9 mouse cellular contexts compared by ENCODE assay signal in genomic region chr5:48136571-48136970, GRCm38 (mm10).
DNase-seq lines count a peak whose midpoint lies in the region; ATAC-seq and TF ChIP-seq lines count a peak whose summit lies in the region.
"Had no signal": no experiment of that assay in that cellular context is flagged by ENCODE, and none has a peak within 500 bp of the region (broad histone marks: within the 10 kb centered on the region; RNA-seq: fewer than 3 reads in every experiment).

No protein-coding gene starts in this region.

- H3K27ac ChIP-seq in lung, embryonic 14.5 days (ENCODE audit: low read depth): no peak overlapping the region
- H3K27ac ChIP-seq: liver, embryonic 15.5 days had no signal

- ATAC-seq in lung, embryonic 14.5 days (ENCODE audit: insufficient read depth): no peak
- peak; percentile 95 for ATAC-seq in frontal cortex, adult (ENCODE audit: low TSS enrichment)

- TF ChIP-seq CTCF in lung, embryonic 14.5 days (IDR thresholded peaks at IDR 0.05; ENCODE audit: low read depth): peak; percentile 57

- H3K36me3 ChIP-seq in lung, embryonic 14.5 days (ENCODE audit: insufficient read depth): no peaks in the 10 kb centered on the region
- H3K36me3 ChIP-seq: liver, embryonic 15.5 days had no signal

- no peaks in the 10 kb centered on the region for H3K4me1 ChIP-seq in lung, embryonic 14.5 days (ENCODE audit: insufficient read depth)
- H3K4me1 ChIP-seq: liver, embryonic 15.5 days had no signal

- intact Hi-C loops in left cerebral cortex, postnatal 4 days (cut with DNase I): loop anchor here (10.0 kb wide), 2 partner anchors 1692 to 1782 kb away; no protein-coding TSS in a partner anchor

- H3K9me3 ChIP-seq in lung, embryonic 14.5 days (ENCODE audit: low read depth, low read length): no peaks in the 10 kb centered on the region
- H3K9me3 ChIP-seq: liver, embryonic 15.5 days had no signal

- WGBS in lung, embryonic 14.5 days: 19% methylated on average over 3 of the region's 3 CpGs

- peak; percentile 43 to 55 for DNase-seq in cerebellum, postnatal 14 days
- DNase-seq in cerebellum, adult 9-11 months: no peak
- DNase-seq in lung, embryonic 14.5 days: peak; percentile 77
- no peak for DNase-seq in lung, postnatal 25 days (ENCODE audit: low spot score)
- peak; percentile 10 for DNase-seq in left cerebral cortex, postnatal 4 days
- DNase-seq in thymus, postnatal 4 days: no peak
- no peak for DNase-seq in spleen, adult 18-20 months

- no peak overlapping the region for H3K4me3 ChIP-seq in lung, embryonic 14.5 days (ENCODE audit: low read depth, low read length)
- H3K4me3 ChIP-seq: liver, embryonic 15.5 days had no signal

- no peaks in the 10 kb centered on the region for H3K27me3 ChIP-seq in lung, embryonic 14.5 days (ENCODE audit: insufficient read depth, low read length)
- H3K27me3 ChIP-seq: liver, embryonic 15.5 days had no signal

- no peak overlapping the region for H3K4me2 ChIP-seq in lung, embryonic 14.5 days
- H3K4me2 ChIP-seq: liver, embryonic 15.5 days had no signal

- no peak overlapping the region for H3K9ac ChIP-seq in lung, embryonic 14.5 days
- H3K9ac ChIP-seq: liver, embryonic 15.5 days had no signal

Comparison
In these comparisons a context has a peak if more than half of its experiments do, and no peak if none do; other contexts are left out.
1. DNase-seq: peak in cerebellum, postnatal 14 days (2 of 2), lung, embryonic 14.5 days (single experiment) and left cerebral cortex, postnatal 4 days (single experiment); none in cerebellum, adult 9-11 months (single experiment), lung, postnatal 25 days (single experiment), thymus, postnatal 4 days (single experiment) and spleen, adult 18-20 months (0 of 2).